Mouse (Mus musculus): Measurements from ENCODE around the gene 2410131K14Rik. TPM values are rescaled to one million over a fixed set of nuclear protein-coding genes. Genes with fewer than 3 reads are reported as not detected.

Gene 2410131K14Rik
- polyA plus RNA-seq, 1 experiment from 2014 or later = 5.1 TPM

- peaks cover 26% of the 10 kb centered on the region for H3K36me3 ChIP-seq (ENCODE audit: control insufficient read depth, insufficient read depth)
- H3K27ac ChIP-seq (ENCODE audit: low read length) = no peak overlapping the region
- no peak overlapping the region for H3K4me2 ChIP-seq (ENCODE audit: low read depth, low read length)
- H3K9ac ChIP-seq (ENCODE audit: low read length) = no peak overlapping the region
- H3K9me3 ChIP-seq (replicated peaks; ENCODE audit: control insufficient read depth, low read length) = peaks cover 2% of the 10 kb centered on the region; the same call in 1 of the 2 replicates
- H3K27me3 ChIP-seq (ENCODE audit: control insufficient read depth, insufficient read depth, low read length) = no peaks in the 10 kb centered on the region
- ATAC-seq (replicated peaks; ENCODE audit: extremely low read depth, insufficient read depth, low FRiP score) = no peak
- 0 out of 2 replicates have a peak, but pooled peaks cover 9% of the 10 kb centered on the region for H3K4me1 ChIP-seq (ENCODE audit: control insufficient read depth, insufficient read depth, low read length)
- 59% methylated on average over 6 of the region's 6 CpGs for WGBS
- no peak overlapping the region for H3K4me3 ChIP-seq (ENCODE audit: low read length)
These were observed 14.1 kb downstream of the 2410131K14Rik start for GRCm38 (mm10) chr5:118259152-118259551.

- H3K4me2 ChIP-seq (ENCODE audit: low read depth, low read length) = no peak overlapping the region
- 57% methylated on average over 6 of the region's 6 CpGs for WGBS
- H3K27me3 ChIP-seq (ENCODE audit: control insufficient read depth, insufficient read depth, low read length) = no peaks in the 10 kb centered on the region
- 0 out of 2 replicates have a peak, but pooled peaks cover 9% of the 10 kb centered on the region for H3K4me1 ChIP-seq (ENCODE audit: control insufficient read depth, insufficient read depth, low read length)
- no peak overlapping the region for H3K4me3 ChIP-seq (ENCODE audit: low read length)
- peaks cover 26% of the 10 kb centered on the region for H3K36me3 ChIP-seq (ENCODE audit: control insufficient read depth, insufficient read depth)
- H3K9ac ChIP-seq (ENCODE audit: low read length) = no peak overlapping the region
- no peak for ATAC-seq (replicated peaks; ENCODE audit: extremely low read depth, insufficient read depth, low FRiP score)
- H3K9me3 ChIP-seq (replicated peaks; ENCODE audit: control insufficient read depth, low read length) = peaks cover 2% of the 10 kb centered on the region; the same call in 1 of the 2 replicates
- no peak overlapping the region for H3K27ac ChIP-seq (ENCODE audit: low read length)
These were observed 14.6 kb downstream of the 2410131K14Rik start for GRCm38 (mm10) chr5:118259636-118260035.

GRCm38 (mm10) chr5:118260055-118260454 lies 15.0 kb downstream of the 2410131K14Rik start:
- no peak overlapping the region for H3K27ac ChIP-seq (ENCODE audit: low read length)
- H3K9me3 ChIP-seq (replicated peaks; ENCODE audit: control insufficient read depth, low read length) = peaks cover 2% of the 10 kb centered on the region; the same call in 1 of the 2 replicates
- H3K9ac ChIP-seq (ENCODE audit: low read length) = no peak overlapping the region
- no peak overlapping the region for H3K4me2 ChIP-seq (ENCODE audit: low read depth, low read length)
- H3K4me3 ChIP-seq (ENCODE audit: low read length) = no peak overlapping the region
- H3K4me1 ChIP-seq (ENCODE audit: control insufficient read depth, insufficient read depth, low read length) = 0 out of 2 replicates have a peak, but pooled peaks cover 9% of the 10 kb centered on the region
- 70% methylated on average over 10 of the region's 10 CpGs for WGBS
- ATAC-seq (replicated peaks; ENCODE audit: extremely low read depth, insufficient read depth, low FRiP score) = no peak
- H3K36me3 ChIP-seq (ENCODE audit: control insufficient read depth, insufficient read depth) = peaks cover 26% of the 10 kb centered on the region
- H3K27me3 ChIP-seq (ENCODE audit: control insufficient read depth, insufficient read depth, low read length) = no peaks in the 10 kb centered on the region

GRCm38 (mm10) chr5:118260642-118261041 lies 15.6 kb downstream of the 2410131K14Rik start:
- no peak overlapping the region for H3K4me3 ChIP-seq (ENCODE audit: low read length)
- peaks cover 2% of the 10 kb centered on the region; the same call in 1 of the 2 replicates for H3K9me3 ChIP-seq (replicated peaks; ENCODE audit: control insufficient read depth, low read length)
- 95% methylated on average over 11 of the region's 11 CpGs for WGBS
- H3K27ac ChIP-seq (ENCODE audit: low read length) = no peak overlapping the region
- H3K27me3 ChIP-seq (ENCODE audit: control insufficient read depth, insufficient read depth, low read length) = no peaks in the 10 kb centered on the region
- peaks cover 26% of the 10 kb centered on the region for H3K36me3 ChIP-seq (ENCODE audit: control insufficient read depth, insufficient read depth)
- 0 out of 2 replicates have a peak, but pooled peaks cover 9% of the 10 kb centered on the region for H3K4me1 ChIP-seq (ENCODE audit: control insufficient read depth, insufficient read depth, low read length)
- H3K4me2 ChIP-seq (ENCODE audit: low read depth, low read length) = no peak overlapping the region
- H3K9ac ChIP-seq (ENCODE audit: low read length) = no peak overlapping the region
- no peak for ATAC-seq (replicated peaks; ENCODE audit: extremely low read depth, insufficient read depth, low FRiP score)

- ATAC-seq (replicated peaks; ENCODE audit: extremely low read depth, insufficient read depth, low FRiP score) = no peak
- Histone ChIP-seq H3K9me3 (replicated peaks; ENCODE audit: control insufficient read depth, low read length) (peaks cover 2% of the 10 kb centered on the region; the same call in 1 of the 2 replicates), H3K27me3 (ENCODE audit: control insufficient read depth, insufficient read depth, low read length) (no peaks in the 10 kb centered on the region), H3K27ac (ENCODE audit: low read length) (no peak overlapping the region), H3K4me1 (ENCODE audit: control insufficient read depth, insufficient read depth, low read length) (0 out of 2 replicates have a peak, but pooled peaks cover 9% of the 10 kb centered on the region), H3K9ac (ENCODE audit: low read length) (no peak overlapping the region), H3K4me2 (ENCODE audit: low read depth, low read length) (no peak overlapping the region), H3K36me3 (ENCODE audit: control insufficient read depth, insufficient read depth) (peaks cover 26% of the 10 kb centered on the region), H3K4me3 (ENCODE audit: low read length) (no peak overlapping the region)
- WGBS = 90% methylated on average over 9 of the region's 9 CpGs
These were observed 16.2 kb downstream of the 2410131K14Rik start for GRCm38 (mm10) chr5:118261181-118261580.

- H3K27me3 ChIP-seq (ENCODE audit: control insufficient read depth, insufficient read depth, low read length) = no peaks in the 10 kb centered on the region
- 0 out of 2 replicates have a peak, but pooled peaks cover 9% of the 10 kb centered on the region for H3K4me1 ChIP-seq (ENCODE audit: control insufficient read depth, insufficient read depth, low read length)
- no peak overlapping the region for H3K27ac ChIP-seq (ENCODE audit: low read length)
- H3K36me3 ChIP-seq (ENCODE audit: control insufficient read depth, insufficient read depth) = peaks cover 16% of the 10 kb centered on the region
- no peak for ATAC-seq (replicated peaks; ENCODE audit: extremely low read depth, insufficient read depth, low FRiP score)
- no peaks in the 10 kb centered on the region for H3K9me3 ChIP-seq (replicated peaks; ENCODE audit: control insufficient read depth, low read length)
- H3K4me3 ChIP-seq (ENCODE audit: low read length) = no peak overlapping the region
- H3K9ac ChIP-seq (ENCODE audit: low read length) = no peak overlapping the region
- no peak overlapping the region for H3K4me2 ChIP-seq (ENCODE audit: low read depth, low read length)
- 90% methylated on average over 8 of the region's 8 CpGs for WGBS
These were observed 17.4 kb downstream of the 2410131K14Rik start for GRCm38 (mm10) chr5:118262418-118262817.

- Histone ChIP-seq H3K4me1 (ENCODE audit: control insufficient read depth, insufficient read depth, low read length) (peaks cover 10% of the 10 kb centered on the region), H3K9me3 (replicated peaks; ENCODE audit: control insufficient read depth, low read length) (no peaks in the 10 kb centered on the region), H3K4me2 (ENCODE audit: low read depth, low read length) (no peak overlapping the region), H3K9ac (ENCODE audit: low read length) (no peak overlapping the region), H3K27me3 (ENCODE audit: control insufficient read depth, insufficient read depth, low read length) (peaks cover 11% of the 10 kb centered on the region), H3K27ac (ENCODE audit: low read length) (no peak overlapping the region), H3K4me3 (ENCODE audit: low read length) (no peak overlapping the region), H3K36me3 (ENCODE audit: control insufficient read depth, insufficient read depth) (peaks cover 11% of the 10 kb centered on the region)
- 70% methylated on average over 9 of the region's 9 CpGs for WGBS
- no peak for ATAC-seq (replicated peaks; ENCODE audit: extremely low read depth, insufficient read depth, low FRiP score)
These were observed 19.3 kb downstream of the 2410131K14Rik start for GRCm38 (mm10) chr5:118264279-118264678.

GRCm38 (mm10) chr5:118265366-118265765 lies 20.3 kb downstream of the 2410131K14Rik start:
- H3K4me1 ChIP-seq (ENCODE audit: control insufficient read depth, insufficient read depth, low read length) = peaks cover 6% of the 10 kb centered on the region
- WGBS = 82% methylated on average over 5 of the region's 5 CpGs
- H3K27ac ChIP-seq (ENCODE audit: low read length) = no peak overlapping the region
- H3K9ac ChIP-seq (ENCODE audit: low read length) = no peak overlapping the region
- peaks cover 20% of the 10 kb centered on the region for H3K27me3 ChIP-seq (ENCODE audit: control insufficient read depth, insufficient read depth, low read length)
- no peak overlapping the region for H3K4me2 ChIP-seq (ENCODE audit: low read depth, low read length)
- H3K4me3 ChIP-seq (ENCODE audit: low read length) = no peak overlapping the region
- peaks cover 7% of the 10 kb centered on the region; the same call in 1 of the 2 replicates for H3K36me3 ChIP-seq (ENCODE audit: control insufficient read depth, insufficient read depth)
- H3K9me3 ChIP-seq (replicated peaks; ENCODE audit: control insufficient read depth, low read length) = no peaks in the 10 kb centered on the region
- no peak for ATAC-seq (replicated peaks; ENCODE audit: extremely low read depth, insufficient read depth, low FRiP score)

- 38% methylated on average over 8 of the region's 8 CpGs for WGBS
- no peak for ATAC-seq (replicated peaks; ENCODE audit: extremely low read depth, insufficient read depth, low FRiP score)
- H3K27ac ChIP-seq (ENCODE audit: low read length) = no peak overlapping the region
- no peak overlapping the region for H3K9ac ChIP-seq (ENCODE audit: low read length)
- H3K4me1 ChIP-seq (ENCODE audit: control insufficient read depth, insufficient read depth, low read length) = peaks cover 6% of the 10 kb centered on the region
- H3K36me3 ChIP-seq (ENCODE audit: control insufficient read depth, insufficient read depth) = peaks cover 3% of the 10 kb centered on the region; the same call in 1 of the 2 replicates
- H3K9me3 ChIP-seq (replicated peaks; ENCODE audit: control insufficient read depth, low read length) = no peaks in the 10 kb centered on the region
- H3K4me2 ChIP-seq (ENCODE audit: low read depth, low read length) = no peak overlapping the region
- H3K4me3 ChIP-seq (ENCODE audit: low read length) = no peak overlapping the region
- peaks cover 29% of the 10 kb centered on the region for H3K27me3 ChIP-seq (ENCODE audit: control insufficient read depth, insufficient read depth, low read length)
These were observed 21.3 kb downstream of the 2410131K14Rik start for GRCm38 (mm10) chr5:118266309-118266708.
